Mouse (Mus musculus) thymus, adult 2 months (tissue): ENCODE data around the gene Tspan10. TPM values are rescaled to one million over a fixed set of nuclear protein-coding genes. Genes with fewer than 3 reads are reported as not detected.
A peak's percentile ranks its signal among the peaks of the same experiment; 100 is the strongest.

Experiments used
- DNase-seq: peaks from one replicate; pipeline ENCODE4 v3.0.0; 2021
- H3K27ac ChIP-seq: fragments of 200-500 bp; 2 replicates; pipeline ENCODE4 v1.5.1; 2012; ENCODE audit warnings: low read length, control low read depth; ENCODE audit not compliant: control insufficient read depth, insufficient read depth
- H3K27me3 ChIP-seq: fragments of 200-500 bp; 2 replicates; pipeline ENCODE4 v1.6.1; 2012; ENCODE audit warnings: mild to moderate bottlenecking, low read length, moderate library complexity, mixed read lengths; ENCODE audit not compliant: control insufficient read depth, insufficient read depth
- H3K36me3 ChIP-seq: fragments of 200-500 bp; 2 replicates; pipeline ENCODE4 v1.6.1; 2012; ENCODE audit warnings: mild to moderate bottlenecking, low read length, moderate library complexity; ENCODE audit not compliant: control insufficient read depth, insufficient read depth
- H3K4me1 ChIP-seq: fragments of 200-500 bp; replicated peaks from 2 replicates; pipeline ENCODE4 v1.6.1; 2012; ENCODE audit warnings: low read length; ENCODE audit not compliant: control insufficient read depth, insufficient read depth
- H3K4me3 ChIP-seq: fragments of 200-500 bp; 2 replicates; pipeline ENCODE4 v1.5.1; 2012; ENCODE audit warnings: mild to moderate bottlenecking, low read length, control low read depth, moderate library complexity; ENCODE audit not compliant: control insufficient read depth, insufficient read depth
- CTCF ChIP-seq: fragments of 200-500 bp; IDR thresholded peaks from 2 replicates; pipeline ENCODE4 v1.5.1; 2012; ENCODE audit warnings: mild to moderate bottlenecking, control low read depth, low read length, moderate library complexity, borderline replicate concordance; ENCODE audit not compliant: control insufficient read depth, poor library complexity, insufficient read depth; ENCODE audit errors: extremely low read depth
- POLR2A ChIP-seq: fragments of 200-500 bp; IDR thresholded peaks from 2 replicates; pipeline ENCODE4 v1.6.1; 2012; ENCODE audit warnings: mild to moderate bottlenecking, low read length, control low read depth, moderate library complexity; ENCODE audit not compliant: control insufficient read depth, poor library complexity, insufficient read depth; ENCODE audit errors: extremely low read depth
- WGBS: fragments of 180-500 bp; shearing (Covaris S2); methylation state at CpG from one replicate; pipeline ENCODE4 v1.1.7; 2018; 5-methylcytosine and 5-hydroxymethylcytosine counted together
- polyA plus RNA-seq: library from polyadenylated mRNA; depleted of rRNA; stranded (reverse); fragments of >200 nt; gene quantifications from 2 replicates; pipeline ENCODE4 v1.2.3, GENCODE M21; 2012

The Tspan10 gene
- polyA plus RNA-seq, 1 experiment: 24.0 TPM

- Histone ChIP-seq H3K27me3 (no peaks in the 10 kb centered on the region), H3K27ac (no peak overlapping the region), H3K4me1 (peaks cover 17% of the 10 kb centered on the region), H3K4me3 (no peak overlapping the region), H3K36me3 (no peaks in the 10 kb centered on the region)
- 93% methylated on average over 2 of the region's 2 CpGs for WGBS
- TF ChIP-seq CTCF (no peak), POLR2A (no peak)
- no peak for DNase-seq
Observed at GRCm38 (mm10) chr11:120463536-120463935, 21.1 kb downstream of the Tspan10 start.

GRCm38 (mm10) chr11:120464365-120464764 lies 21.9 kb downstream of the Tspan10 start:
- no peaks in the 10 kb centered on the region for H3K36me3 ChIP-seq
- no peak for DNase-seq

GRCm38 (mm10) chr11:120465521-120465920 lies 23.1 kb downstream of the Tspan10 start:
- 94% methylated on average over 4 of the region's 4 CpGs for WGBS
- no peaks in the 10 kb centered on the region; the same call in 1 of the 2 replicates for H3K36me3 ChIP-seq
- H3K4me3 ChIP-seq: no peak overlapping the region
- TF ChIP-seq POLR2A: no peak
- TF ChIP-seq CTCF: no peak
- no peaks in the 10 kb centered on the region for H3K27me3 ChIP-seq
- no peak for DNase-seq
- H3K27ac ChIP-seq: no peak overlapping the region
- H3K4me1 ChIP-seq: peaks cover 9% of the 10 kb centered on the region

More at GRCm38 (mm10) chr11:120464365-120464764, 21.9 kb downstream of the Tspan10 start:
- WGBS: 82% methylated on average over 5 of the region's 5 CpGs
- Histone ChIP-seq H3K27ac (no peak overlapping the region), H3K4me1 (peaks cover 9% of the 10 kb centered on the region), H3K4me3 (no peak overlapping the region), H3K27me3 (no peaks in the 10 kb centered on the region)
- TF ChIP-seq CTCF (no peak), POLR2A (no peak)

- peak; percentile 96 for DNase-seq
- no peak within 1 kb of the TSS for H3K27ac ChIP-seq
- H3K27me3 ChIP-seq: no peaks in the 10 kb centered on the region
- peak; percentile 48; the same call in 1 of the 2 replicates for TF ChIP-seq CTCF
- TF ChIP-seq POLR2A: peak; percentile 92
- WGBS: 0% methylated on average over 54 of the region's 54 CpGs
- H3K36me3 ChIP-seq: peaks cover 9% of the 10 kb centered on the region
- peaks cover 9% of the 10 kb centered on the region for H3K4me1 ChIP-seq
- peak within 1 kb of the TSS; percentile 75 for H3K4me3 ChIP-seq
Observed at GRCm38 (mm10) chr11:120467051-120467735, 24.7 kb downstream of the Tspan10 start, which contains the start of gene Arl16. Gene Arl16 (minus strand): TSS chr11:120467607.

GRCm38 (mm10) chr11:120467736-120468092 lies 25.3 kb downstream of the Tspan10 start:
- H3K27ac ChIP-seq: no peak overlapping the region
- whole genome bisulfite sequencing: under 1% methylated on average over 33 of the region's 33 CpGs
- no peaks in the 10 kb centered on the region for H3K27me3 ChIP-seq
- TF ChIP-seq CTCF: no peak
- no peak for TF ChIP-seq POLR2A
- H3K36me3 ChIP-seq: peaks cover 14% of the 10 kb centered on the region
- peak overlapping the region; percentile 70 for H3K4me3 ChIP-seq
- DNase-seq: no peak
- peaks cover 9% of the 10 kb centered on the region for H3K4me1 ChIP-seq

GRCm38 (mm10) chr11:120472052-120472451 lies 29.6 kb downstream of the Tspan10 start:
- no peak for DNase-seq
- Histone ChIP-seq H3K27ac (no peak overlapping the region), H3K4me1 (peaks cover 2% of the 10 kb centered on the region; the same call in 1 of the 2 replicates), H3K4me3 (no peak overlapping the region), H3K36me3 (peaks cover 36% of the 10 kb centered on the region), H3K27me3 (no peaks in the 10 kb centered on the region)
- 97% methylated on average over 6 of the region's 6 CpGs for WGBS
- TF ChIP-seq CTCF (no peak), POLR2A (no peak)
